Mouse (Mus musculus): ENCODE data around the gene Mthfd2. TPM values are rescaled to one million over a fixed set of nuclear protein-coding genes. Genes with fewer than 3 reads are reported as not detected.

Gene Mthfd2
- polyA plus RNA-seq, 1 experiment from 2014 or later, result 21.0 TPM

GRCm38 (mm10) chr6:83309017-83309416, 16.7 kb downstream of the Mthfd2 start:
- WGBS, result 88% methylated on average over 7 of the region's 7 CpGs
- Histone ChIP-seq H3K36me3 (peaks cover 4% of the 10 kb centered on the region; the same call in 1 of the 2 replicates), H3K4me2 (no peak overlapping the region)

GRCm38 (mm10) chr6:83302264-83302663, 23.4 kb downstream of the Mthfd2 start:
- 77% methylated on average over 5 of the region's 5 CpGs for WGBS
- H3K4me1 ChIP-seq (replicated peaks), result no peaks in the 10 kb centered on the region

More at GRCm38 (mm10) chr6:83309017-83309416, 16.7 kb downstream of the Mthfd2 start:
- Histone ChIP-seq H3K4me1 (replicated peaks) (no peaks in the 10 kb centered on the region), H3K27ac (no peak overlapping the region), H3K27me3 (no peaks in the 10 kb centered on the region), H3K9ac (no peak overlapping the region), H3K9me3 (replicated peaks) (no peaks in the 10 kb centered on the region), H3K4me3 (no peak overlapping the region)
- no peak for ATAC-seq (replicated peaks; ENCODE audit: insufficient number of reproducible peaks, insufficient read depth, low FRiP score, low read depth)

GRCm38 (mm10) chr6:83301294-83301693, 24.4 kb downstream of the Mthfd2 start:
- H3K4me1 ChIP-seq (replicated peaks), result no peaks in the 10 kb centered on the region
- ATAC-seq (replicated peaks; ENCODE audit: insufficient number of reproducible peaks, insufficient read depth, low FRiP score, low read depth), result no peak
- H3K9me3 ChIP-seq (replicated peaks), result no peaks in the 10 kb centered on the region
- H3K27ac ChIP-seq, result no peak overlapping the region
- no peak overlapping the region for H3K4me2 ChIP-seq
- 71% methylated on average over 2 of the region's 2 CpGs for WGBS
- H3K27me3 ChIP-seq, result no peaks in the 10 kb centered on the region
- no peak overlapping the region for H3K4me3 ChIP-seq
- no peaks in the 10 kb centered on the region for H3K36me3 ChIP-seq
- H3K9ac ChIP-seq, result no peak overlapping the region

More at GRCm38 (mm10) chr6:83302264-83302663, 23.4 kb downstream of the Mthfd2 start:
- H3K4me3 ChIP-seq, result no peak overlapping the region
- no peak overlapping the region for H3K9ac ChIP-seq
- ATAC-seq (replicated peaks; ENCODE audit: insufficient number of reproducible peaks, insufficient read depth, low FRiP score, low read depth), result no peak; the same call in 1 of the 2 replicates
- H3K27ac ChIP-seq, result no peak overlapping the region
- no peaks in the 10 kb centered on the region for H3K27me3 ChIP-seq
- H3K9me3 ChIP-seq (replicated peaks), result no peaks in the 10 kb centered on the region
- H3K36me3 ChIP-seq, result 0 out of 2 replicates have a peak, but pooled peaks cover 4% of the 10 kb centered on the region
- no peak overlapping the region for H3K4me2 ChIP-seq

- H3K36me3 ChIP-seq, result no peaks in the 10 kb centered on the region
- no peaks in the 10 kb centered on the region for H3K4me1 ChIP-seq (replicated peaks)
- ATAC-seq (replicated peaks; ENCODE audit: insufficient number of reproducible peaks, insufficient read depth, low FRiP score, low read depth), result no peak
- no peak overlapping the region for H3K4me2 ChIP-seq
- no peaks in the 10 kb centered on the region for H3K27me3 ChIP-seq
- no peak overlapping the region for H3K9ac ChIP-seq
- no peak overlapping the region for H3K4me3 ChIP-seq
- H3K9me3 ChIP-seq (replicated peaks), result no peaks in the 10 kb centered on the region
- 70% methylated on average over 7 of the region's 7 CpGs for WGBS
- no peak overlapping the region for H3K27ac ChIP-seq
Measured at GRCm38 (mm10) chr6:83300447-83301229, 25.1 kb downstream of the Mthfd2 start.

- Histone ChIP-seq H3K4me1 (replicated peaks) (no peaks in the 10 kb centered on the region), H3K27ac (no peak overlapping the region), H3K27me3 (peaks cover 8% of the 10 kb centered on the region), H3K4me3 (no peak overlapping the region), H3K36me3 (no peaks in the 10 kb centered on the region), H3K9me3 (replicated peaks) (no peaks in the 10 kb centered on the region), H3K9ac (no peak overlapping the region), H3K4me2 (no peak overlapping the region)
- ATAC-seq (replicated peaks; ENCODE audit: insufficient number of reproducible peaks, insufficient read depth, low FRiP score, low read depth), result no peak
- WGBS, result 78% methylated on average over 8 of the region's 8 CpGs
Measured at GRCm38 (mm10) chr6:83280256-83280955, 45.3 kb downstream of the Mthfd2 start.

GRCm38 (mm10) chr6:83278881-83279280, 46.8 kb downstream of the Mthfd2 start:
- no peak overlapping the region for H3K4me2 ChIP-seq
- H3K9me3 ChIP-seq (replicated peaks), result no peaks in the 10 kb centered on the region

GRCm38 (mm10) chr6:83277151-83277550, 48.6 kb downstream of the Mthfd2 start:
- H3K4me2 ChIP-seq, result no peak overlapping the region
- H3K36me3 ChIP-seq, result no peaks in the 10 kb centered on the region
- no peak overlapping the region for H3K27ac ChIP-seq
- no peak overlapping the region for H3K4me3 ChIP-seq
- H3K27me3 ChIP-seq, result peaks cover 10% of the 10 kb centered on the region
- ATAC-seq (replicated peaks; ENCODE audit: insufficient number of reproducible peaks, insufficient read depth, low FRiP score, low read depth), result no peak
- 62% methylated on average over 13 of the region's 13 CpGs for WGBS
- H3K4me1 ChIP-seq (replicated peaks), result no peaks in the 10 kb centered on the region
- H3K9me3 ChIP-seq (replicated peaks), result no peaks in the 10 kb centered on the region
- no peak overlapping the region for H3K9ac ChIP-seq

More at GRCm38 (mm10) chr6:83278881-83279280, 46.8 kb downstream of the Mthfd2 start:
- no peak overlapping the region for H3K27ac ChIP-seq
- H3K27me3 ChIP-seq, result peaks cover 10% of the 10 kb centered on the region
- no peaks in the 10 kb centered on the region for H3K36me3 ChIP-seq
- no peak for ATAC-seq (replicated peaks; ENCODE audit: insufficient number of reproducible peaks, insufficient read depth, low FRiP score, low read depth)
- 17% methylated on average over 2 of the region's 2 CpGs for WGBS
- no peaks in the 10 kb centered on the region for H3K4me1 ChIP-seq (replicated peaks)
- no peak overlapping the region for H3K4me3 ChIP-seq
- no peak overlapping the region for H3K9ac ChIP-seq

- ATAC-seq (replicated peaks; ENCODE audit: insufficient number of reproducible peaks, insufficient read depth, low FRiP score, low read depth), result no peak
- Histone ChIP-seq H3K36me3 (no peaks in the 10 kb centered on the region), H3K4me1 (replicated peaks) (no peaks in the 10 kb centered on the region), H3K9ac (no peak overlapping the region), H3K4me3 (no peak overlapping the region), H3K4me2 (no peak overlapping the region), H3K27me3 (peaks cover 12% of the 10 kb centered on the region), H3K27ac (no peak overlapping the region), H3K9me3 (replicated peaks) (no peaks in the 10 kb centered on the region)
- WGBS, result 76% methylated on average over 11 of the region's 11 CpGs
Measured at GRCm38 (mm10) chr6:83273733-83274132, 52.0 kb downstream of the Mthfd2 start.

- ATAC-seq (replicated peaks; ENCODE audit: insufficient number of reproducible peaks, insufficient read depth, low FRiP score, low read depth), result peak; percentile 92
- no peaks in the 10 kb centered on the region for H3K36me3 ChIP-seq
Measured at GRCm38 (mm10) chr6:83268144-83269010, 57.3 kb downstream of the Mthfd2 start.

GRCm38 (mm10) chr6:83267616-83268015, 58.1 kb downstream of the Mthfd2 start:
- H3K4me2 ChIP-seq, result peak overlapping the region; percentile 59
- 0 out of 2 replicates have a peak, but pooled peaks cover 2% of the 10 kb centered on the region for H3K27me3 ChIP-seq
- no peak overlapping the region; the same call in 1 of the 2 replicates for H3K9ac ChIP-seq
- H3K4me3 ChIP-seq, result peak overlapping the region; percentile 51
- 62% methylated on average over 4 of the region's 4 CpGs for WGBS
- H3K9me3 ChIP-seq (replicated peaks), result no peaks in the 10 kb centered on the region
- no peaks in the 10 kb centered on the region for H3K36me3 ChIP-seq
- peak overlapping the region; percentile 6; the same call in 1 of the 2 replicates for H3K27ac ChIP-seq
- H3K4me1 ChIP-seq (replicated peaks), result peaks cover 7% of the 10 kb centered on the region
- no peak for ATAC-seq (replicated peaks; ENCODE audit: insufficient number of reproducible peaks, insufficient read depth, low FRiP score, low read depth)

More at GRCm38 (mm10) chr6:83268144-83269010, 57.3 kb downstream of the Mthfd2 start:
- H3K9me3 ChIP-seq (replicated peaks), result no peaks in the 10 kb centered on the region
- peak overlapping the region; percentile 46 for H3K9ac ChIP-seq
- 0 out of 2 replicates have a peak, but pooled peaks cover 2% of the 10 kb centered on the region for H3K27me3 ChIP-seq
- H3K27ac ChIP-seq, result peak overlapping the region; percentile 56
- WGBS, result 2% methylated on average over 28 of the region's 28 CpGs
- H3K4me1 ChIP-seq (replicated peaks), result peaks cover 7% of the 10 kb centered on the region
- peak overlapping the region; percentile 51 for H3K4me3 ChIP-seq
- H3K4me2 ChIP-seq, result peak overlapping the region; percentile 59

- ATAC-seq (replicated peaks; ENCODE audit: insufficient number of reproducible peaks, insufficient read depth, low FRiP score, low read depth), result no peak; the same call in 1 of the 2 replicates
- 65% methylated on average over 4 of the region's 4 CpGs for WGBS
Measured at GRCm38 (mm10) chr6:83265653-83266052, 60.1 kb downstream of the Mthfd2 start.

More at GRCm38 (mm10) chr6:83265653-83266052, 60.1 kb downstream of the Mthfd2 start:
- no peaks in the 10 kb centered on the region for H3K9me3 ChIP-seq (replicated peaks)
- H3K4me2 ChIP-seq, result no peak overlapping the region
- no peak overlapping the region for H3K9ac ChIP-seq
- no peaks in the 10 kb centered on the region for H3K27me3 ChIP-seq
- peaks cover 7% of the 10 kb centered on the region for H3K4me1 ChIP-seq (replicated peaks)
- H3K4me3 ChIP-seq, result no peak overlapping the region
- H3K36me3 ChIP-seq, result no peaks in the 10 kb centered on the region
- H3K27ac ChIP-seq, result no peak overlapping the region
